Mouse (Mus musculus) liver, postnatal 0 days (tissue): ENCODE data around the gene Wars.

Experiments
- CTCF ChIP-seq: sonication (generic); IDR thresholded peaks from 2 replicates; pipeline ENCODE4 v1.5.1; 2016; ENCODE audit warnings: antibody characterized with exemption, low read depth
- EP300 ChIP-seq: IDR thresholded peaks from 2 replicates; pipeline ENCODE4 v1.6.1; 2016; ENCODE audit warnings: antibody characterized with exemption, low read depth, mild to moderate bottlenecking

- no peak for TF ChIP-seq CTCF
- TF ChIP-seq EP300: no peak
These were observed 64.3 kb downstream of the Wars start for GRCm38 (mm10) chr12:108829636-108830035.
